Mouse (Mus musculus) myocyte (in vitro differentiated cells): ENCODE measurements at regions not wholly inside any gene's neighbourhood (a gene's known extent, or its start where the extent isn't known, plus 50 kb on each side); places are given as distances from the start of the nearest gene placed in this dataset.

Experiments used
- MYOD1 ChIP-seq, 3 experiments: IDR thresholded peaks; one replicate each; pipeline ENCODE4 v1.6.1; 2011; ENCODE audit warnings: control low read depth in 2 of 3, low read depth in 2 of 3, mild to moderate bottlenecking in 2 of 3, moderate library complexity in 1 of 3; ENCODE audit not compliant: insufficient read length in 2 of 3, control insufficient read depth in 1 of 3
- POLR2A ChIP-seq: IDR thresholded peaks from one replicate; pipeline ENCODE4 v1.6.1; 2011; ENCODE audit warnings: low read depth, mild to moderate bottlenecking, control low read depth, moderate library complexity; ENCODE audit not compliant: insufficient read length
- POLR2AphosphoS2 ChIP-seq: IDR thresholded peaks from one replicate; pipeline ENCODE4 v1.6.1; 2011; ENCODE audit warnings: low read depth, control low read depth; ENCODE audit not compliant: insufficient read length
- USF1 ChIP-seq: IDR thresholded peaks from one replicate; pipeline ENCODE4 v1.6.1; 2011; ENCODE audit warnings: low read depth, mild to moderate bottlenecking, control low read depth, moderate library complexity

DNA sequence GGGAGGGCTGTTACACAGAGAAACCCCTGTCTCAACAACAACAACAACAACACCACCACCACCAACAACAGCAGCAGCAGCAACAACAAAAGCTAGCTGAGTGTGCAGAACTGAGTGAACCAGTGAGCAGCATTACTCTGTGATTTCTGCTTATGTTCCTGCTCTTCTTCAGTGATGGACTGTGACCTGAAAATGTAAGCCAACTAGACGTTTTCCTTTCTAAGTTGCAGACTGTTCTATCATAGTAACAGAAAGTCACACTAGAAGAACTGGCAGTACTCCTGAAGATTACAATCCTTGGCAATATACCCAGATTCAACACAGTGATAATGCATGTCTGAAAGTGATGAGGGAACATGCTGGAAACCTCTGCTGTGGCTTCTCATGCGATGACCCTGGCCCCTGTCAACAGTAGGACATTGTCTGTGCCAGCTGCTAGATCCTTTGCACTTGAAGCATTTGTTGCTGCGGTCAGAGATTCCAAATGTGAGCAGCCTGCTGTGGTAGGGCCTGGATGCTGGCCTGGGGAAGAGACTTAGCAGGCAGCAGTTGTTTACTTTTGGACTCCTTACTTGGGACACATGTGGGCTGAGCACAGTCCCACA lies 115.6 kb upstream of the Tex13c2 start:
- TF ChIP-seq POLR2A (no peak), POLR2AphosphoS2 (no peak), USF1 (no peak), MYOD1 (IDR thresholded peaks at IDR 0.05; ENCODE audit: control insufficient read depth in 1 of 3, insufficient read length in 2 of 3, low read depth in 2 of 3) (peak; percentile 65 to 83 (median 68))
